Mouse (Mus musculus) brown adipose tissue, adult 24 weeks (tissue): ENCODE data around the gene Leprot. TPM values are rescaled to one million over a fixed set of nuclear protein-coding genes. Genes with fewer than 3 reads are reported as not detected.

Experiments
- H3K27ac ChIP-seq: fragments of 200-500 bp; replicated peaks from 2 replicates; pipeline ENCODE4 v1.5.1; 2012; ENCODE audit warnings: low read depth, mild to moderate bottlenecking, low read length
- H3K4me1 ChIP-seq: fragments of 200-500 bp; 2 replicates; pipeline ENCODE4 v1.6.1; 2012; ENCODE audit warnings: low read length, mixed read lengths; ENCODE audit not compliant: control insufficient read depth, insufficient read depth, insufficient read length
- H3K4me3 ChIP-seq: fragments of 200-500 bp; 2 replicates; pipeline ENCODE4 v1.5.1; 2012; ENCODE audit warnings: low read depth, mild to moderate bottlenecking, low read length, moderate library complexity; ENCODE audit not compliant: insufficient read depth
- polyA plus RNA-seq: library from polyadenylated mRNA; stranded (reverse); fragments of >200 nt; gene quantifications from 2 replicates; pipeline ENCODE4 v1.2.4, GENCODE M21; 2012; ENCODE audit not compliant: missing spikeins, insufficient read depth, insufficient read length

The Leprot gene
- polyA plus RNA-seq = 36.0 and 36.4 TPM in 2 replicates

DNA sequence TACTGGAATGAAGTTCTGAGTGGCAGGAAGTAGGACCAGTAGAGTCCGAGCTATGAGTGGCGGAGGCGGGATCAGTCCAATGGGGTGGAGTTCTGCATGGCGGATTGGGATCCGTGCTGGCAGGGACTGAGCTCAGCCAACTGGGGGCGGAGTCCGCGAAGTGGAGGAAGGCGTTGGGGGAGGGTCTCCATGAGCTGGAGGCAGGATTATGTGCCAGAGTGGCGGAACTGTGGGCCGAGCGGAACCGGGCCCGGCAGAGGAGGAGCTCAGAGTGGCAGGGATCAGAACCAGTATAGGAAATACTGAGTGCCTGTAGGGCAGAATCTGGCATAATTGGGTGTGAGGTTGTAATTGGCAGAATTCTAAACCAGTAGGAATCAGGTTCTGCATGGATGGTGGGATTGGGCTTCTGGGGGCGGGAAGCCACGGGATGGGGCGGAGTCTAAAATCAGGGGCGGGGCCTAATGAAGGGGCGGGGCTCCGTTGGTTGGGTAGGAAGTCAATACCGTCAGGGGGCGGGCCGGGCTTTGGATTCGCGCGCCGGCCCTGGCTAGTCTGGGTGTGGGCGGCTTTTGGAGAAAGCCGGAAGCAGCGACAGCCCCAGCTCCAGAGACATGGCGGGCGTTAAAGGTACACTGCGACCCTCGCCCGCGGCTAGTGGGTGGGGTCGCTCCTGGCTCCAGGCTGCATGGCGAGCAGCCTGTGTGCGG, at the start of gene Leprot:
Gene Leprot (plus strand): TSS at position 523 of the 710 bp plus-strand sequence.
- Histone ChIP-seq H3K27ac (peak within 1 kb of the TSS; percentile 91), H3K4me1 (peaks cover 3% of the 10 kb centered on the region; the same call in 1 of the 2 replicates), H3K4me3 (peak within 1 kb of the TSS; percentile 84)

DNA sequence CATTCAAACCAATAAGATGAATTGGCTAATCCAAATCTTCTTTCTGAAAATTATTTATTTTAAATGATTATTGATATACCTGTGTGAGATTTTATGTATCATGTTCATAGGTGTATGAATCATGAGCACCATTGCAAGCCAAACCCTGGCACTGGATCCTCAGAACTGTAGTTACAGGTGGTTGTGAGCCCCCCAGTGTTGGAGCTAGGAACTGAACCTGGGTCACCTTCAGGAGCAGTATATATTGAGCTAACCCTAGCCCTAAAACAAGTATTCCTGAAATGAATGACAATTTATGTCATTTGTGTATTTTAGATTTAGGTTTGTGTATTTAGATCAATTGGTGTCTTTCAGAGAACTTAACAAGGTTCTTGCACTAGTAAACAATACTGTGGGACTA, 45.8 kb upstream of the Leprot start:
- no peaks in the 10 kb centered on the region for H3K4me1 ChIP-seq
- no peak overlapping the region for H3K27ac ChIP-seq
- no peak overlapping the region for H3K4me3 ChIP-seq

DNA sequence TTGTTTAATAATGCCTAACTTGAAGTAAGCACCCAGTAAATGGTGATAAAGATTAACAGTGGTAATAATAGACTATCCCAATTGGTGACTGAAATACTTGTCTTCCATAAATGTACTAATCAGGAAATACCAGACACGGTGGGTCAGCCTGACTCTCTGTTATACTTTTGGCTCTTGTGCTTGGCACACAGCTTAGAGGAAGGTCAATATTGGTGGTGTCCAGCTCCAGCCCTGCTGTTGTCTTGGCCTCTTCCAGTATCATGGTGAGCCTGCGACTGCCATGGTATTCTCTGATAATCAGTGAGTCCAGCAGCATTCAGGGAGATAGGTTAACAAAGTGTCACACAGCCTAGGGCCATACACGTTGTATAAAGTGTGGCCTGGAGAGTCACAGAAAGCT, 43.9 kb upstream of the Leprot start:
- H3K4me1 ChIP-seq = no peaks in the 10 kb centered on the region
- H3K27ac ChIP-seq = no peak overlapping the region
- no peak overlapping the region for H3K4me3 ChIP-seq

DNA sequence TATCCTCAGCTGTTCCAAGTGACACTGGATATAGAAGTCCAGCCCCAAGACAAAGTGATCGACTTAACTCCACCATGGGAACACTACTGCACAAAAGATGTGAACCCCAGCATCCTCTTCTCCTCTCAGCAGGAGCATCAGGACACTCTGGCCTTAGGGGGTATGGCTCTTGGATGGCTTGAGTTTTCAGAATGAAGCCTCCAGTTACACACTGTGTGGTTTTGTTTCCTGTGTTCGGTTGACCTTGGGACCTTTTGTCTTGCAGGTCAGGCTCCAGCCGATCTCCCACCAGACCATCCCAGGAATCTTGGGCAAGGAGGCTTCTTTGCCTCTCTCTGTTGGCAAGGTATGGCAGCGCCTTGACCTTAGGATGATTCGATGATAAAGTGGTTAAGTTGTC, 31.0 kb upstream of the Leprot start:
- H3K4me1 ChIP-seq = no peaks in the 10 kb centered on the region

DNA sequence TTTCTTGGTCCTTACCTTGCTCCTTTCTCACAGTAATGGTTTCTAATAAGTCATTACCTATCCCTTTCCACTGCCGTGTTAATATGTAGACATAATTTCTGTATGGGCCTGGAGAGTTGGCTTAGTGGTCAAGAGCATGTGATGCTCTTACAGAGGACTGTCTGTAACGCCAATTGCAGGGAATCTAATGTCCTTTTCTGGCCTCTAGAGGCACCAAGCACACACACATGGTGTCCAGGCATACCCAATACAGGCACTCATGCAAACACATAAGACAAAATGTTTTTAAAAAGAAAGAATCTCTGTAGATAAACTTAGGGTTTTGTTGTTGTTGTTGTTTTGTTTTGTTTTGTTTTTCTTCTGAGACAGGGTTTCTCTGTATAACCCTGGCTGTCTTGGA, 29.8 kb upstream of the Leprot start:
- Histone ChIP-seq H3K27ac (no peak overlapping the region), H3K4me3 (no peak overlapping the region), H3K4me1 (no peaks in the 10 kb centered on the region)

More for the DNA sequence above, 31.0 kb upstream of the Leprot start:
- Histone ChIP-seq H3K27ac (no peak overlapping the region), H3K4me3 (no peak overlapping the region)

DNA sequence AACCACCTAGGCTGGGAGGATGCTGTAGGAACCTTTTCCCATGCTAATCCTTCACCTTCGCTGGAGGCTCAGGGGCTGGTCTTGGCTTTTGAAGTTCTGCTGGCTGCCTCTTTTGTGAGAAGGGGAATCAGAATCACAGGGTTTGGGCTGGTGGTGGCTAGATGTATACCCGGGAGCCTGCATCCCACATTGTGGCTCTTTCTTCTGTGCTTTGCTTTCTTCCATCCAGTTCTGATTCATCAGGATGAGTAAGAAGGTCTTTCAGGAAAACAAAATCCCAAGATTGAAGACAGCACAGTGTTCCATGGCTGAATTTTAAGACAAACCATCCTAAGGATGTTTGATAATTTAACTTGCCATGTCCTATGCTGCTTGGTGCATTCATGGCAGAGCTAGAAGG, 27.3 kb upstream of the Leprot start:
- Histone ChIP-seq H3K4me1 (no peaks in the 10 kb centered on the region), H3K27ac (no peak overlapping the region), H3K4me3 (no peak overlapping the region)

DNA sequence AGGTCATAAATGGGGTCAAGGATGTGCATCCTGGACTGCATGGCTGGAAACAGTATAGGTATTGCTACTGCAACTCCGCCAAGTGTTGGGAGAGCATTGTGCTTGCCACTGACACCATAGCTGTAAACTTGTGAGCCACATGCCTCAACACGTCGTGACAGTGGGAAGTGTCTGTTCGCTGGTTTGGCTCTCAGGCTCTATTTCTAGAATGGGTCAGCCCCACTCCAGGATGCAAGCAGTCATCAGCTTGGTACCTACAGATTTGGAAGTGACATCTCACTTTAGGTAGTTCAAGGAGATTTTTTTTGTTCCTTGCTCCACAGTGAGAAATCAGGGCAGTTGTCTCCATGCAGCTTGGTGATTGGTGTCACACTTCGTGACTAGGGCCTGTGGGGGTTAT, 26.3 kb upstream of the Leprot start:
- H3K4me3 ChIP-seq = no peak overlapping the region
- no peak overlapping the region for H3K27ac ChIP-seq

DNA sequence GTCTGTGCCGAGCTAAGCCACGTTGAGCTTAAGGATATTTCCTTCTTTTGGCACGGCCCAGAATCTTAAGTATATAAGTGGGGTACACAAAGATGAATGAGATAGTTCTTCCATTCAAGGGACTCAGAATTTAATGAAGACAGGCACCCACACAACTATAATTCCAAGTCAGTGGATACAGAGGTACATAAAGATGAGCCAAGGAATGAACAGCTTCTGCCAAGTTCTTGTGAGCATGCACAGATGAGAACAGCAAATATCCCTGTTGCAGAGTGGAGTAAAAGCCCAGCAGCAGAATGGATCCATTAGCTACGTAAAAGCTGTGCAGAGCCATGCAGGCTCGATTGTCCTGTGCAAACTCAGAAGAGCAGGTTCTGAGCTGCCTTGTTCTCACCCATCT, 22.2 kb upstream of the Leprot start:
- Histone ChIP-seq H3K27ac (no peak overlapping the region), H3K4me1 (no peaks in the 10 kb centered on the region), H3K4me3 (no peak overlapping the region)

More for the DNA sequence above, 26.3 kb upstream of the Leprot start:
- H3K4me1 ChIP-seq = no peaks in the 10 kb centered on the region

DNA sequence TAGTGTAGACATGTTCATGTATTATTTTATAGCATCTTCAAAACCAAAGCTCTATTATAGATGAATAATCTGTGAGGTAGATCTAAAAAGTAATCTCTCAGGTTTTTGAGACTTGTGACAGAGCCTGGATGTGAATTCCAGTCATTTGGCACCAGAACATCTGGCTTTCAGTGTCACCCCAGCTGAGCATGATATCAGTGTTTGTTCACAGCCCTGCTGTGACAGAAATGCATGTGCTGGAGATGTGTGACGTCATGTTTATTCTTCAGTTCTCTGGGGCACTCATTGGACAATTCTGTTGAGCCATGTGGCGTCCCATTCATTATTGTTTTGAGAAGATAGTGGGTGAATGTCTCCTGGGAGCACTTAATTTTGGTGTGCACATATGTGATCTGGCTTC, 11.9 kb upstream of the Leprot start:
- Histone ChIP-seq H3K4me3 (no peak overlapping the region), H3K4me1 (no peaks in the 10 kb centered on the region), H3K27ac (no peak overlapping the region)

DNA sequence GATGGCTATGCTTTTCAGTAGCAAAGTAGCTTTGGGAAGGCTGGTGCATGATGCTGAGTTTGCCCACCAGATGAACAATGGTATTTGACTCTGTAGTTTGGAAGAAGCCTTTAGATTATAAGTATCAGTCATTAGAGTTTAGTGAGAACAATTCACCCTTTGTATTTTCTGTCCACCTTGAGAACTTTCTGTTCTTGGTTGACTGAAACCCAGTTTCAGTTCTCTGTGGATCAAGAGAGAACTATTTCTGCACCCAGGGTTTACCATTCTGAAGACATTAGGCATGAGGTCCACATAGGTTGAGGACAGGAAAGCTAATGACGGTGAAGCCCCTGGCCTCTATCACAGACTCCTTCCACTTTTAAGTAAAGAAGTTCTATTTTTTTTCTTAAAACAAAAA, 10.0 kb upstream of the Leprot start:
- Histone ChIP-seq H3K4me3 (no peak overlapping the region), H3K27ac (no peak overlapping the region), H3K4me1 (no peaks in the 10 kb centered on the region)

DNA sequence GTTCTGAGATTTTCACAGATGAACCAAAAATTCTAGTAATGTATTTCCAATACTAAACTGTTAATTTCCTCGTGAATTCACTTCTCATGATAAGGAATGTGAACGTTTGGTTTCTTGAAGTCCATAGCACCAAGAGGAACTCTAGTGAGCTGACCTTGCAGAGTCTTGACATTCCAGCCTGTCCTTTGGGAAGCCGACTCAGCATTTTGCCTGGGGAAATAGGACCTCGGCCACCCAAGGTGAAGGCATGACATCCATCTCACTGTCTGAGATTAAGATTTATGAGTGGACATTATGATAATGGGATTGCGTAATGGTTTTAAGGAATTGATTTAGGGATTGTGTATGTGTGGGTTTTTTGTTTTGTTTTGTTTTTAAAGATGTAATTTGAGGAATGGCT, 6.9 kb upstream of the Leprot start:
- Histone ChIP-seq H3K4me1 (no peaks in the 10 kb centered on the region), H3K4me3 (no peak overlapping the region), H3K27ac (no peak overlapping the region)

DNA sequence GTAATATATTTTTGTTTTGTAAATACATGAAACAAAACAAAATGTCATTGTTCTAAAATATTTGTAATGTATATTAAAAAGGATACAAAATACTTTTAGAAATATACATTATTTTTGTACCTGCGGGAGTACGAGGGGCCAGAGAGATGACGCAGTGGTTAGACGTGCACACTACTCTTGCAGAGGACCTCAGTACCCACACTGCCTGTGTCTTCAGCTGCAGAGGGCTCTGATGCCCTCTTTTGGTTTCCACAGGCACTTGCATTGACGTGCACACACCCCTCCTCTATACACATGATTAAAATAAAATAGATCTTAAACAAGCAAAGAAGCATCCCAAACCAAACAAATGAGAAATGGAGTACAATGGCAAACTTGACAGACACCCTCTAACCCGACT, 4.8 kb upstream of the Leprot start:
- H3K4me3 ChIP-seq = no peak overlapping the region
- no peak overlapping the region for H3K27ac ChIP-seq
- H3K4me1 ChIP-seq = no peaks in the 10 kb centered on the region

DNA sequence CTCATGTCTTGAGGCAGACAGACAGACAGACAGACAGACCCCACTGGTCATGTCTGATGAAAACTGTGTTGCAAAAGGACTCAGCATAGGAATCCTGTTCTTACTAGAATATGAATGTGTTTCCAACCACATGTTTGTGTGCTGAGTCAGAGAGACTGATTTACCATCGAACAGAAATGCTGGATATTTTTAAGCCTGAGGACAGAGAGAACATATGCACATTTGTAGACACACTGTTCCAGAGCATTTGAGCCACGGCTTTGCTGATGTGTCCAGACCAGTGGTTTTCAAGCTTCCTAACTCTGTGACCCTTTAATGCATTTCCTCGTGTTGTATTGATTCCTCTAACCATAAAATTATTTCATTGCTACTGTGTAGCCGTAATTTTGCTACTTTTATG, 4.3 kb upstream of the Leprot start:
- H3K4me1 ChIP-seq = no peaks in the 10 kb centered on the region

DNA sequence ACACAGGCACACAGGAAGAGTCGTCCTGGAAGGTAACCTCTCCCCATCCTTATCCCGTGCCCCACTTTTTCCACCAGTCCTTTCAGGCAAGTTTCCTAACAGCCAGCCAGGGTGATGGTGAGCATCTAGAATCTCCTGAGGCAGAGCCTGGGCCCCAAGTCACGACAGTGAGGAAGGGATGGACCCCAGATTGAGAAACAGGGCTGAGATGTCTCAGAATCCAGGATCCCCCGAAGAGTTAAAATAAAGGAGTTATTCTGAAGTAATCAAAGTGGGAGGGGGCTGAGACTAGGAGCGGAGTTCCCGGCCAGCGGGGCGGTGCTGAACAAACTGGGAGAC, 692 bp upstream of the Leprot start:
- Histone ChIP-seq H3K4me1 (peaks cover 3% of the 10 kb centered on the region; the same call in 1 of the 2 replicates), H3K27ac (peak overlapping the region; percentile 77), H3K4me3 (peak overlapping the region; percentile 66)

More for the DNA sequence above, 4.3 kb upstream of the Leprot start:
- no peak overlapping the region for H3K27ac ChIP-seq
- no peak overlapping the region for H3K4me3 ChIP-seq

DNA sequence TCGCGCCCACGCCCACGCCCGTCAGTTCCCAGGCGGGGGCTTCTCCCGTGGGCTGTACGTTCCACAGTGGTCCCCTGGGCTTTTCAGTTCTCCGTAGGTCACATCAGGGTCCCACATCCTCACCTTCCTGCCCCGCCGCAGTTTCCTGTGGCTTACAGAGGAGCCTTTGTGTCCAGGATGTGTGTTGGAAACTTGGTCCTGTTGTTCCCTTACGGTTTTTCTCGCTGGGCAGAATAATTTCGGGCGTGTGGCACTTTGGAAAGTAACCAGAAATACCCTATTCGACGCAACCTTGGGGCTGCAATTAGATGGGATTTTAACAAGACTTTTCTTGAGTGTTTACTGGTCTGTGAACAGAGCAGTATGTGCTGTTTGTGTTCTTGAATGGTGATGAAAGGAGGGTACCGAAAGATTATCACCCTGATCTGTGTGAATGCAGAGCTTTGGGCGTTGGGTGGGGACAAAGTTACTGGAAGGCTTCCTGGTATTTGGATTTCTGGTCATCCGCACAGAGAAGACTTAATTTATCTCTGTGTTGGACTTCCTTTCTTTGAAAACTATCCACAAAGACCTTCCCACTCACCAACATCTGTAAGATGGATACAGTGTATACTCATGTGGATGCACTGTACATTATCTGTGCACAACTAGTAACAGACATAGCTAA, 591 bp downstream of the Leprot start:
- peak overlapping the region; percentile 91 for H3K27ac ChIP-seq
- H3K4me3 ChIP-seq = peak overlapping the region; percentile 84
- peaks cover 3% of the 10 kb centered on the region; the same call in 1 of the 2 replicates for H3K4me1 ChIP-seq

DNA sequence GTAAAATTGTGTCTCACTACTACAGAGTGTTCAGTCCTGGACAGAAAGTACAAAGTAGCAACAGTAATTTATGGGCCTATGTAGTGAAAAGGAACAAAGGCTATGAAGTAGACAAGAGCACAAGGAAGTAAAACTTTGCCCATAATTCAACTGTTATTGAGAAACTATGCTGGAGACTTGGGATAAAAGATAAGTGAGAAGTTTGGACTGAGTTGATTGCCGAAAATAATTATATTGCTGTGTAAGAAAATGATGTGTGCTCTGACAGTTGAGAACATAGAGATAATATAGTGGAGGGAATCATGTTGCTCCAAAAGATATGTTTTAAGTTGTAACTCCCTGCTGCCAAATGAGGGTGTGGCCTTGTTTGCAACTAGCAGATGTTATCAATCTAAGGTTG, 1.2 kb downstream of the Leprot start:
- H3K4me1 ChIP-seq = peaks cover 3% of the 10 kb centered on the region; the same call in 1 of the 2 replicates
- H3K27ac ChIP-seq = no peak overlapping the region
- peak overlapping the region; percentile 18; the same call in 1 of the 2 replicates for H3K4me3 ChIP-seq
